ENCODE assay signal across 14 mouse cellular contexts in the genomic region with DNA sequence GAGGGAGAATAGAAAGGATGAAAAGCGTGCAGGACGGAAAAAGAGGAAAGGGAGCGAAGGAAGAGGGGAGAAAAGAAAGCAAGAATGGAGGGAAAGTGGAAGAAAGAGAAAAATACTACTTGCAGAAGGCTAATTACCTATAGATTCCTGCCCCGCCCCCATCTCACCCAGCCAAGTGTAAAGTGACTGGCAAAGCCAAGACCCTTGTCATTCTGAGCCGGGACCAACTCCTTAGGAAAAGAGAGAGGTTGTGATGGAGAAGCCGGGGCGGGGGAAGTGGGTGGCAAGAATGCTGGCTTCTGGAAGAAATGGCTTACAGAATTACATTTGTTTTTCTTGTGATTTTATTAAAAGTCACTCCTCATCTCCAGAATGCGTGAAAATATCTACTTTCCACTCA. TPM values are rescaled to one million over a fixed set of nuclear protein-coding genes. Genes with fewer than 3 reads are reported as not detected.
DNase-seq lines count a peak whose midpoint lies in the region; ATAC-seq and TF ChIP-seq lines count a peak whose summit lies in the region.
"Had no signal": no experiment of that assay in that cellular context is flagged by ENCODE, and none has a peak within 500 bp of the region (broad histone marks: within the 10 kb centered on the region; RNA-seq: fewer than 3 reads in every experiment).

No protein-coding gene starts in this region.

- 3% methylated on average over 8 of the region's 8 CpGs for WGBS in kidney, embryonic 14.5 days
- under 1% methylated on average over 8 of the region's 8 CpGs for WGBS in forebrain, embryonic 12.5 days
- WGBS in limb, embryonic 14.5 days, result 2% methylated on average over 8 of the region's 8 CpGs

- H3K9ac ChIP-seq in kidney, embryonic 14.5 days (ENCODE audit: low read depth, low read length), result no peak overlapping the region
- no peak overlapping the region for H3K9ac ChIP-seq in forebrain, embryonic 12.5 days
- H3K9ac ChIP-seq in limb, embryonic 14.5 days (ENCODE audit: low read depth, low read length, severe bottlenecking), result no peak overlapping the region

- peak overlapping the region; percentile 35 for H3K4me3 ChIP-seq in kidney, embryonic 14.5 days (ENCODE audit: low read length)
- peak overlapping the region; percentile 30; the same call in 1 of the 2 replicates for H3K4me3 ChIP-seq in forebrain, embryonic 12.5 days (replicated peaks)
- H3K4me3 ChIP-seq in limb, embryonic 14.5 days (replicated peaks; ENCODE audit: low read length), result peak overlapping the region; percentile 32
- H3K4me3 ChIP-seq: left cerebral cortex, adult 2 months had no signal

- peaks cover 80% of the 10 kb centered on the region for H3K27me3 ChIP-seq in kidney, embryonic 14.5 days (ENCODE audit: control insufficient read depth, insufficient read depth, low read length)
- peaks cover 93% of the 10 kb centered on the region for H3K27me3 ChIP-seq in forebrain, embryonic 12.5 days
- peaks cover 86% of the 10 kb centered on the region for H3K27me3 ChIP-seq in limb, embryonic 14.5 days (ENCODE audit: control insufficient read depth, insufficient read depth, low read length)

- H3K4me1 ChIP-seq in kidney, embryonic 14.5 days (ENCODE audit: control insufficient read depth, insufficient read depth, low read length), result peaks cover 3% of the 10 kb centered on the region; the same call in 1 of the 2 replicates
- H3K4me1 ChIP-seq in forebrain, embryonic 12.5 days, result peaks cover 15% of the 10 kb centered on the region; the same call in 1 of the 2 replicates
- H3K4me1 ChIP-seq in limb, embryonic 14.5 days (ENCODE audit: control insufficient read depth, insufficient read depth, low read length), result 0 out of 2 replicates have a peak, but pooled peaks cover 9% of the 10 kb centered on the region

- H3K4me2 ChIP-seq in kidney, embryonic 14.5 days (replicated peaks; ENCODE audit: low read depth, low read length), result no peak overlapping the region
- peak overlapping the region; percentile 54 for H3K4me2 ChIP-seq in forebrain, embryonic 12.5 days
- peak overlapping the region; percentile 55; the same call in 1 of the 2 replicates for H3K4me2 ChIP-seq in limb, embryonic 14.5 days (replicated peaks; ENCODE audit: low read depth, low read length, severe bottlenecking)

- DNase-seq in cerebellum, postnatal 14 days, result peak; percentile 24 to 25
- no peak for DNase-seq in cerebellum, adult 11-12 months
- no peak for DNase-seq in kidney, adult 18-20 months
- DNase-seq in limb, embryonic 14.5 days (ENCODE audit: low spot score), result no peak
- DNase-seq in thymus, postnatal 4 days, result no peak
- DNase-seq in cerebellum, adult 11 months, result no peak
- DNase-seq: gastrocnemius, postnatal 14 days; kidney, adult 9 months; lung, postnatal 14 days had no signal

- no peak for TF ChIP-seq POLR2A in limb, embryonic 14.5 days (IDR thresholded peaks at IDR 0.05; ENCODE audit: borderline replicate concordance, extremely low read depth, insufficient read depth, insufficient read length)

- no peak overlapping the region for H3K27ac ChIP-seq in kidney, embryonic 14.5 days (ENCODE audit: low read depth, low read length)
- no peak overlapping the region for H3K27ac ChIP-seq in forebrain, embryonic 12.5 days
- no peak overlapping the region for H3K27ac ChIP-seq in limb, embryonic 14.5 days (replicated peaks; ENCODE audit: low read depth, low read length)
- H3K27ac ChIP-seq: left cerebral cortex, adult 2 months had no signal

- no peaks in the 10 kb centered on the region for H3K9me3 ChIP-seq in kidney, embryonic 14.5 days (ENCODE audit: control insufficient read depth, low read length)
- no peaks in the 10 kb centered on the region for H3K9me3 ChIP-seq in forebrain, embryonic 12.5 days
- H3K9me3 ChIP-seq in limb, embryonic 14.5 days (ENCODE audit: control insufficient read depth, low read length), result no peaks in the 10 kb centered on the region
- H3K9me3 ChIP-seq: G1E had no signal

- ATAC-seq in kidney, embryonic 14.5 days (ENCODE audit: low FRiP score, low TSS enrichment), result no peak
- ATAC-seq in forebrain, embryonic 12.5 days (ENCODE audit: low FRiP score), result no peak
- no peak for ATAC-seq in limb, embryonic 14.5 days (ENCODE audit: low FRiP score, low read depth)

- H3K36me3 ChIP-seq in kidney, embryonic 14.5 days (ENCODE audit: control insufficient read depth, insufficient read depth, low read length), result no peaks in the 10 kb centered on the region
- no peaks in the 10 kb centered on the region for H3K36me3 ChIP-seq in forebrain, embryonic 12.5 days (replicated peaks)
- no peaks in the 10 kb centered on the region for H3K36me3 ChIP-seq in limb, embryonic 14.5 days (ENCODE audit: control insufficient read depth, insufficient read depth, low read length)
- H3K36me3 ChIP-seq: G1E had no signal

RNA-seq across cellular contexts. Expression of gene Otp, which starts 5.9 kb away (rescaled TPM):
- not detected in 2 replicates for polyA plus RNA-seq in kidney, embryonic 14.5 days (2014; fragmentation: Nextera tagmentation; extraction: Ambion mirVana)
- 6.0 and 7.1 TPM in 2 replicates for polyA plus RNA-seq in forebrain, embryonic 12.5 days (2016; fragmentation: Nextera tagmentation; extraction: Ambion mirVana)
- polyA plus RNA-seq in limb, embryonic 14.5 days (2012; rRNA removed), result 0.03 and 0.05 TPM in 2 replicates
- not detected in 2 replicates for polyA plus RNA-seq in limb, embryonic 14.5 days (2014; fragmentation: Nextera tagmentation; extraction: Ambion mirVana)
- polyA plus RNA-seq: urinary bladder, adult 2 months had no signal

Comparison
In these comparisons a context has a peak if more than half of its experiments do, and no peak if none do; other contexts are left out.
1. DNase-seq: peak in cerebellum, postnatal 14 days (2 of 2); none in cerebellum, adult 11-12 months (single experiment), kidney, adult 18-20 months (single experiment), limb, embryonic 14.5 days (single experiment), thymus, postnatal 4 days (single experiment) and cerebellum, adult 11 months (single experiment).
2. Peak in every context shown above with its lines, with median percentiles within 50 percentile points of each other: H3K4me3 ChIP-seq.